Mouse (Mus musculus) testis, adult 2 months (tissue): ENCODE measurements around the gene Olfr720. TPM values are rescaled to one million over a fixed set of nuclear protein-coding genes. Genes with fewer than 3 reads are reported as not detected.

Experiments
- H3K27ac ChIP-seq: fragments of 200-500 bp; 2 replicates; pipeline ENCODE4 v1.5.1; 2012; ENCODE audit warnings: low read depth, low read length; ENCODE audit not compliant: control insufficient read depth, insufficient read depth
- H3K27me3 ChIP-seq: fragments of 200-500 bp; 2 replicates; pipeline ENCODE4 v1.6.1; 2012; ENCODE audit warnings: mild to moderate bottlenecking, low read length, moderate library complexity; ENCODE audit not compliant: control insufficient read depth, insufficient read depth
- H3K36me3 ChIP-seq: fragments of 200-500 bp; 2 replicates; pipeline ENCODE4 v1.6.1; 2012; ENCODE audit warnings: mild to moderate bottlenecking, low read length; ENCODE audit not compliant: control insufficient read depth, insufficient read depth
- H3K4me1 ChIP-seq: fragments of 200-500 bp; 2 replicates; pipeline ENCODE4 v1.6.1; 2012; ENCODE audit warnings: low read length; ENCODE audit not compliant: control insufficient read depth, insufficient read depth
- H3K4me3 ChIP-seq: fragments of 200-500 bp; 2 replicates; pipeline ENCODE4 v1.5.1; 2012; ENCODE audit warnings: low read depth, mild to moderate bottlenecking, low read length, moderate library complexity, mixed read lengths; ENCODE audit not compliant: control insufficient read depth
- CTCF ChIP-seq: fragments of 200-500 bp; IDR thresholded peaks from 2 replicates; pipeline ENCODE4 v1.5.1; 2012; ENCODE audit warnings: low read depth, mild to moderate bottlenecking, inconsistent platforms, low read length, moderate library complexity; ENCODE audit not compliant: control insufficient read depth, insufficient read depth, insufficient replicate concordance
- POLR2A ChIP-seq: fragments of 200-500 bp; IDR thresholded peaks from 2 replicates; pipeline ENCODE4 v1.6.1; 2012; ENCODE audit warnings: low read depth, mild to moderate bottlenecking, inconsistent platforms, low read length, moderate library complexity; ENCODE audit not compliant: control insufficient read depth
- polyA plus RNA-seq: library from polyadenylated mRNA; depleted of rRNA; stranded (reverse); fragments of >200 nt; gene quantifications from 2 replicates; pipeline ENCODE4 v1.2.3, GENCODE M21; 2012; rRNA removed

Olfr720 gene
- not detected in 2 replicates for polyA plus RNA-seq

- Histone ChIP-seq H3K27me3 (no peaks in the 10 kb centered on the region), H3K36me3 (no peaks in the 10 kb centered on the region), H3K4me3 (no peak within 1 kb of the TSS), H3K27ac (no peak within 1 kb of the TSS), H3K4me1 (no peaks in the 10 kb centered on the region)
- TF ChIP-seq CTCF (no peak), POLR2A (no peak)
These were observed at the start of gene Olfr720 for GRCm38 (mm10) chr14:14186738-14187137. Olfr720 (minus strand) TSS chr14:14186838.

Other genes with a start within 250 kb of the Olfr720 start
- 18.8 and 19.5 TPM in 2 replicates for gene Atxn7, start 225.4 kb downstream of the Olfr720 start, polyA plus RNA-seq
- 58.1 and 75.5 TPM in 2 replicates for gene Thoc7, start 225.0 kb downstream of the Olfr720 start, polyA plus RNA-seq
- gene Psmd6, start 65.9 kb downstream of the Olfr720 start, polyA plus RNA-seq = 26.5 and 30.3 TPM in 2 replicates
- 0.40 TPM in 1 of 2 replicates, not detected in the other for gene Olfr31, start 136.0 kb upstream of the Olfr720 start, polyA plus RNA-seq
- gene Il3ra, start 159.4 kb upstream of the Olfr720 start, polyA plus RNA-seq = 46.5 and 51.0 TPM in 2 replicates
- not detected in 2 replicates for gene Olfr721-ps1, start 214.5 kb upstream of the Olfr720 start, polyA plus RNA-seq